Mouse (Mus musculus): Measurements from ENCODE around the gene Fnbp4. TPM values are rescaled to one million over a fixed set of nuclear protein-coding genes. Genes with fewer than 3 reads are reported as not detected.

Fnbp4 gene
- polyA plus RNA-seq, 1 experiment from 2014 or later: 82.2 TPM

DNA sequence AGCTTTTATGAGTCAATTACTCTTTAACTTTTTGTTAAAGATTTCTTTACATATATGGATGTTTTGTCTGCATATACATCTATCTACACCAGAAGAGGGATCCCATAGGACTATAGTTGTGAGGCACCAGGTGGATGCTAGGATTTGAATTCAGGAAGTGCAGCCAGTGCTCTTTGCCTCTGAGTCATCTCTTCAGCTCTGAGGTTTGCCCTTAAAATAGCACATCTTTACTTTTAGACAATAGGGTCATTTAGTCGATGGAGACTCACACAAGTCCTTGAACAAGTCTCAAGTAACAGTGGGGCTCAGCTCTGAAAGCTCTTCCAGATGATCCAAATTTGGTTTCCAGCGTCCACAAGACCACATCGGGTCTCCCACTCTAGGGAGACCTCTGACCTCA lies 36.2 kb downstream of the Fnbp4 start:
- Histone ChIP-seq H3K27ac (ENCODE audit: low read length) (no peak overlapping the region), H3K9ac (replicated peaks; ENCODE audit: low read length) (no peak overlapping the region), H3K36me3 (ENCODE audit: insufficient read depth, low read length) (peaks cover 32% of the 10 kb centered on the region), H3K9me3 (ENCODE audit: low read length) (no peaks in the 10 kb centered on the region), H3K4me1 (ENCODE audit: insufficient read depth, low read length) (peaks cover 5% of the 10 kb centered on the region), H3K4me2 (replicated peaks; ENCODE audit: low read depth, low read length) (no peak overlapping the region), H3K27me3 (ENCODE audit: insufficient read depth, low read length) (peaks cover 6% of the 10 kb centered on the region; the same call in 1 of the 2 replicates), H3K4me3 (ENCODE audit: low read length) (no peak overlapping the region)
- no peak for ATAC-seq (ENCODE audit: low FRiP score, low TSS enrichment)
- 42% methylated on average over 3 of the region's 3 CpGs for WGBS

GRCm38 (mm10) chr2:90781938-90782337 lies 36.8 kb downstream of the Fnbp4 start:
- Histone ChIP-seq H3K36me3 (ENCODE audit: insufficient read depth, low read length) (peaks cover 31% of the 10 kb centered on the region), H3K4me2 (replicated peaks; ENCODE audit: low read depth, low read length) (no peak overlapping the region), H3K27me3 (ENCODE audit: insufficient read depth, low read length) (peaks cover 6% of the 10 kb centered on the region; the same call in 1 of the 2 replicates), H3K4me1 (ENCODE audit: insufficient read depth, low read length) (peaks cover 5% of the 10 kb centered on the region), H3K27ac (ENCODE audit: low read length) (no peak overlapping the region), H3K4me3 (ENCODE audit: low read length) (no peak overlapping the region), H3K9ac (replicated peaks; ENCODE audit: low read length) (no peak overlapping the region), H3K9me3 (ENCODE audit: low read length) (no peaks in the 10 kb centered on the region)
- ATAC-seq (ENCODE audit: low FRiP score, low TSS enrichment): no peak
- 57% methylated on average over 2 of the region's 2 CpGs for WGBS

DNA sequence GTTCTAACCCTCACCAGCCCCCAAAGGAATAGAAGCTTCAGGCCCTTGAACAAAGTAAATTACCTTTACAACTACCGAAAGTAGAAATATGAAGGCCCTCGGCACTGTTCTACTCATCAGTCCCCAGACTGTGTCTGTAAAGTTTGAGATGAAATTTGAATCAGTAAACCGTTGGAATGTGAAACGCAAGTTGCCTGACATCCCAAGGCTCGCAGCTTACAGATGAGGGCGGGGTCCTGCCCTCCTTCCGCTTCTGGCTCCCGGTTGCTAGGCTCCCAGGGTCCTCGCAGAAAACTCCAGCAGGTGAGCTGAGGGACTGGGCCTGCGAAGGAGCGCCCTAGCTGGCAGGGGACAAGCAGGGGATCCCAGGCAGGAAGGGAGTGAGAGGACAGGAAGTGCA lies 37.3 kb downstream of the Fnbp4 start, which contains the start of gene Agbl2:
Gene Agbl2 (plus strand): TSS at position 270 of the 400 bp plus-strand sequence.
- no peak within 1 kb of the TSS for H3K27ac ChIP-seq (ENCODE audit: low read length)
- WGBS: 1% methylated on average over 11 of the region's 11 CpGs
- peak; percentile 80 for ATAC-seq (ENCODE audit: low FRiP score, low TSS enrichment)

GRCm38 (mm10) chr2:90782901-90783486 lies 37.8 kb downstream of the Fnbp4 start:
- Histone ChIP-seq H3K4me3 (ENCODE audit: low read length) (peak overlapping the region; percentile 51), H3K9me3 (ENCODE audit: low read length) (no peaks in the 10 kb centered on the region), H3K36me3 (ENCODE audit: insufficient read depth, low read length) (peaks cover 21% of the 10 kb centered on the region), H3K9ac (replicated peaks; ENCODE audit: low read length) (peak overlapping the region; percentile 66), H3K27ac (ENCODE audit: low read length) (no peak overlapping the region), H3K4me1 (ENCODE audit: insufficient read depth, low read length) (peaks cover 5% of the 10 kb centered on the region), H3K4me2 (replicated peaks; ENCODE audit: low read depth, low read length) (peak overlapping the region; percentile 87), H3K27me3 (ENCODE audit: insufficient read depth, low read length) (peaks cover 6% of the 10 kb centered on the region; the same call in 1 of the 2 replicates)
- ATAC-seq (ENCODE audit: low FRiP score, low TSS enrichment): peak; percentile 84
- 2% methylated on average over 28 of the region's 29 CpGs for WGBS

More for the DNA sequence above, 37.3 kb downstream of the Fnbp4 start, which contains the start of gene Agbl2:
- Histone ChIP-seq H3K9ac (replicated peaks; ENCODE audit: low read length) (peak within 1 kb of the TSS; percentile 66), H3K9me3 (ENCODE audit: low read length) (no peaks in the 10 kb centered on the region), H3K36me3 (ENCODE audit: insufficient read depth, low read length) (peaks cover 27% of the 10 kb centered on the region), H3K4me2 (replicated peaks; ENCODE audit: low read depth, low read length) (peak within 1 kb of the TSS; percentile 87), H3K4me3 (ENCODE audit: low read length) (peak within 1 kb of the TSS; percentile 51), H3K27me3 (ENCODE audit: insufficient read depth, low read length) (peaks cover 6% of the 10 kb centered on the region; the same call in 1 of the 2 replicates), H3K4me1 (ENCODE audit: insufficient read depth, low read length) (peaks cover 5% of the 10 kb centered on the region)

DNA sequence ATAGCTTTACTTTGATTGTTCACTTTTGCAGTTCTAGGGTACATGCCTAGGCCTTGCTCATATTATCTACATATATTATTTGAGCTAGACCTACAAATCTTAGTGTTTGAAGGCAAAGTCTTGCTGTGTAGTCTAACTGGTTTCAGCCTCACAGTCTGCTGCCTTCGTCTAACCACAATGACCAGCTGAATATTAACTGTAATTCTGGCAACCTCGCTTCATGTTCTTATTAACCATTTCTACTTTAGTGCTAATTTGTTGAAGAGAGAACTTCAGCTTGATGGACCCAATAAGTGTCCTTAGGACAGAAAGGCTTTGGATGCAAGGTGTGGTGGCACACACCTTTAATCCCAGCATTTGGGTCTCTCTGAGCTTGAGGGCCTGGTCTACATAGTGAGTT lies 43.0 kb downstream of the Fnbp4 start:
- H3K4me1 ChIP-seq (ENCODE audit: insufficient read depth, low read length): peaks cover 2% of the 10 kb centered on the region
- 67% methylated on average over 2 of the region's 2 CpGs for WGBS
- no peak overlapping the region for H3K4me3 ChIP-seq (ENCODE audit: low read length)
- no peak overlapping the region for H3K9ac ChIP-seq (replicated peaks; ENCODE audit: low read length)
- peaks cover 6% of the 10 kb centered on the region; the same call in 1 of the 2 replicates for H3K27me3 ChIP-seq (ENCODE audit: insufficient read depth, low read length)
- no peak overlapping the region for H3K4me2 ChIP-seq (replicated peaks; ENCODE audit: low read depth, low read length)
- H3K9me3 ChIP-seq (ENCODE audit: low read length): no peaks in the 10 kb centered on the region
- no peaks in the 10 kb centered on the region for H3K36me3 ChIP-seq (ENCODE audit: insufficient read depth, low read length)
- ATAC-seq (ENCODE audit: low FRiP score, low TSS enrichment): no peak
- no peak overlapping the region for H3K27ac ChIP-seq (ENCODE audit: low read length)

- H3K27me3 ChIP-seq (ENCODE audit: insufficient read depth, low read length): no peaks in the 10 kb centered on the region
- 86% methylated on average over 6 of the region's 6 CpGs for WGBS
- H3K9ac ChIP-seq (replicated peaks; ENCODE audit: low read length): no peak overlapping the region
- H3K36me3 ChIP-seq (ENCODE audit: insufficient read depth, low read length): no peaks in the 10 kb centered on the region
- H3K4me3 ChIP-seq (ENCODE audit: low read length): no peak overlapping the region
- H3K27ac ChIP-seq (ENCODE audit: low read length): no peak overlapping the region
- no peaks in the 10 kb centered on the region for H3K4me1 ChIP-seq (ENCODE audit: insufficient read depth, low read length)
- ATAC-seq (ENCODE audit: low FRiP score, low TSS enrichment): no peak
- no peaks in the 10 kb centered on the region for H3K9me3 ChIP-seq (ENCODE audit: low read length)
- H3K4me2 ChIP-seq (replicated peaks; ENCODE audit: low read depth, low read length): no peak overlapping the region
Measured at GRCm38 (mm10) chr2:90808241-90809126, 63.3 kb downstream of the Fnbp4 start.

GRCm38 (mm10) chr2:90810751-90811150 lies 65.6 kb downstream of the Fnbp4 start:
- Histone ChIP-seq H3K36me3 (ENCODE audit: insufficient read depth, low read length) (no peaks in the 10 kb centered on the region), H3K4me1 (ENCODE audit: insufficient read depth, low read length) (no peaks in the 10 kb centered on the region), H3K27ac (ENCODE audit: low read length) (no peak overlapping the region), H3K9ac (replicated peaks; ENCODE audit: low read length) (no peak overlapping the region), H3K4me2 (replicated peaks; ENCODE audit: low read depth, low read length) (no peak overlapping the region), H3K9me3 (ENCODE audit: low read length) (no peaks in the 10 kb centered on the region), H3K4me3 (ENCODE audit: low read length) (no peak overlapping the region), H3K27me3 (ENCODE audit: insufficient read depth, low read length) (no peaks in the 10 kb centered on the region)
- 79% methylated on average over 8 of the region's 8 CpGs for WGBS
- no peak for ATAC-seq (ENCODE audit: low FRiP score, low TSS enrichment)

DNA sequence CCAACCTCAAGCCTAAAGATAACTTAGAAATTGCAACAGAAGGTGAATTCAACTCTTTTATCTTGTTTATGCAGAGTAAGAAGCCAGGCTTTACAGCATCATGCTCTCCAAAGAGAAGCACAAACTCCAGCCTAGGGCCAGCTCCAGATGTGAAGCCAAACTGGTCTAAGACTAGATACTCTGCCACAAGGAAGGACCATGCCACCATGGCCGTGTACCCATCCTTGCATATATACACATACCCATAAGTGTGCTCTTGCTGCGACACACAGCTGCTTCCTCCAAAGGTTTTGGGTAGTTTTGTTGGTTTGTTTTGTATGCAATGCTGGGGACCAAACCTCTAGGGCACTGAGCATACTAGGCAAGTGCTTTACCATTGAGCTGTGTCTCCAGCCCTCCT lies 70.1 kb downstream of the Fnbp4 start:
- H3K27ac ChIP-seq (ENCODE audit: low read length): no peak overlapping the region
- no peaks in the 10 kb centered on the region for H3K36me3 ChIP-seq (ENCODE audit: insufficient read depth, low read length)
- no peak for ATAC-seq (ENCODE audit: low FRiP score, low TSS enrichment)
- H3K4me3 ChIP-seq (ENCODE audit: low read length): no peak overlapping the region
- 84% methylated on average over 2 of the region's 2 CpGs for WGBS
- H3K4me2 ChIP-seq (replicated peaks; ENCODE audit: low read depth, low read length): no peak overlapping the region
- no peak overlapping the region for H3K9ac ChIP-seq (replicated peaks; ENCODE audit: low read length)
- H3K9me3 ChIP-seq (ENCODE audit: low read length): no peaks in the 10 kb centered on the region
- no peaks in the 10 kb centered on the region for H3K27me3 ChIP-seq (ENCODE audit: insufficient read depth, low read length)
- no peaks in the 10 kb centered on the region for H3K4me1 ChIP-seq (ENCODE audit: insufficient read depth, low read length)

DNA sequence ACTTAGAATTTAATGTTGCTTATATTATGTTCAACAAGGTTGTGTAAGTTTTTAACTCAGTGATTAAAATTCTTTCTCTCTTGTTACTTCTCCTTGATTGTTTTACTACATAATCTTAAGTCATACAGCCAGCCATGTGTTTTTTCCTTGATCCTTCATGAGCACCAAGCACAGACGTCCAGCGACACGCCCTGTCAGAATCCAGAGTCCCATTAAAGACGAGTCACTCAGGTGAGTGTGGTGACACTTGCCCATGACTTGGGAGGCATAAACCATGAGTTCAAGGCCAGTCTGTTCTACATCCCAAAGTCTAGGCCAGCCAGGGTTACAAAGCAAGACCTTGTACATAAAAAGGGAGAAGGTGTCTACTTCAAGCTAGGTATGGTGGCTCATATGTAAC lies 71.0 kb downstream of the Fnbp4 start:
- no peak for ATAC-seq (ENCODE audit: low FRiP score, low TSS enrichment)
- Histone ChIP-seq H3K9ac (replicated peaks; ENCODE audit: low read length) (no peak overlapping the region), H3K27me3 (ENCODE audit: insufficient read depth, low read length) (no peaks in the 10 kb centered on the region), H3K4me3 (ENCODE audit: low read length) (no peak overlapping the region), H3K27ac (ENCODE audit: low read length) (no peak overlapping the region), H3K4me1 (ENCODE audit: insufficient read depth, low read length) (no peaks in the 10 kb centered on the region), H3K9me3 (ENCODE audit: low read length) (no peaks in the 10 kb centered on the region), H3K36me3 (ENCODE audit: insufficient read depth, low read length) (no peaks in the 10 kb centered on the region), H3K4me2 (replicated peaks; ENCODE audit: low read depth, low read length) (no peak overlapping the region)
- WGBS: 79% methylated on average over 4 of the region's 4 CpGs

DNA sequence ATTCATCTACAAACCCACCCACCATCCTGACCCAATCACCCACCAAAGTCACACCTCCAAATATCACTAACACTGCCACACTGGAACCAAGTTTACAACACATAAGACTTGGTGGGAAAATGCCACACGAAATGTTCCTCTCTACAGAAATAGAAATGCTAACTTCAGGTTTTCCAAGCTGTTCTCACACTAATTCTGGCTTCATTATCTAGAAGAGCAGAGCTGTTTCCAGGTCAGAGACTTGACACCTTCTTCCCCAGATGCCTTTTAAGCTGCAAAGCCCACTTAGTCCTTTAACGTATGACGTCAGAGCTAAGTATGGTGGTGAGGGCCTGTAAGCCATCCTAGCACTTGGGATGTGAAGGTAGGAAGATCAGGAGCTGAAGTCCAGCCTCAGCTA lies 73.5 kb downstream of the Fnbp4 start:
- Histone ChIP-seq H3K9me3 (ENCODE audit: low read length) (no peaks in the 10 kb centered on the region), H3K27ac (ENCODE audit: low read length) (no peak overlapping the region), H3K27me3 (ENCODE audit: insufficient read depth, low read length) (no peaks in the 10 kb centered on the region), H3K9ac (replicated peaks; ENCODE audit: low read length) (no peak overlapping the region), H3K4me2 (replicated peaks; ENCODE audit: low read depth, low read length) (no peak overlapping the region), H3K4me1 (ENCODE audit: insufficient read depth, low read length) (no peaks in the 10 kb centered on the region), H3K36me3 (ENCODE audit: insufficient read depth, low read length) (no peaks in the 10 kb centered on the region), H3K4me3 (ENCODE audit: low read length) (no peak overlapping the region)
- ATAC-seq (ENCODE audit: low FRiP score, low TSS enrichment): no peak
- 87% methylated on average over 3 of the region's 3 CpGs for WGBS
